Mouse (Mus musculus) midbrain, embryonic 13.5 days (tissue): ENCODE results near the gene Ccdc89. TPM values are rescaled to one million over a fixed set of nuclear protein-coding genes. Genes with fewer than 3 reads are reported as not detected.

Experiments used
- ATAC-seq: fragments of 200-750 bp; cut with Nextera tagmentation; 2 replicates; pipeline ENCODE4 v1.8.0; 2017; ENCODE audit warnings: mild to moderate bottlenecking, moderate TSS enrichment, moderate library complexity
- H3K27ac ChIP-seq: fragments of 300-500 bp; sonication (generic); 2 replicates; pipeline ENCODE4 v1.5.1; 2015; ENCODE audit warnings: inconsistent platforms, mild to moderate bottlenecking, moderate library complexity
- H3K27me3 ChIP-seq: fragments of 300-500 bp; sonication (generic); 2 replicates; pipeline ENCODE4 v1.6.1; 2015; ENCODE audit warnings: mild to moderate bottlenecking, inconsistent platforms
- H3K36me3 ChIP-seq: fragments of 300-500 bp; sonication (generic); 2 replicates; pipeline ENCODE4 v1.6.1; 2015; ENCODE audit warnings: mild to moderate bottlenecking, inconsistent platforms
- H3K4me1 ChIP-seq: fragments of 300-500 bp; sonication (generic); replicated peaks from 2 replicates; pipeline ENCODE4 v1.6.1; 2015; ENCODE audit warnings: inconsistent platforms
- H3K4me2 ChIP-seq: fragments of 300-500 bp; sonication (generic); replicated peaks from 2 replicates; pipeline ENCODE4 v1.6.1; 2015; ENCODE audit warnings: moderate library complexity, mild to moderate bottlenecking, inconsistent platforms
- H3K4me3 ChIP-seq: fragments of 300-500 bp; sonication (generic); replicated peaks from 2 replicates; pipeline ENCODE4 v1.5.1; 2015; ENCODE audit warnings: mild to moderate bottlenecking, inconsistent platforms
- H3K9ac ChIP-seq: fragments of 300-500 bp; sonication (generic); replicated peaks from 2 replicates; pipeline ENCODE4 v1.6.1; 2015; ENCODE audit warnings: mild to moderate bottlenecking, inconsistent platforms
- H3K9me3 ChIP-seq: fragments of 300-500 bp; sonication (generic); 2 replicates; pipeline ENCODE4 v1.6.1; 2016; ENCODE audit warnings: mild to moderate bottlenecking, inconsistent platforms
- WGBS: fragments of 180-500 bp; shearing (Covaris S2); methylation state at CpG from one replicate; pipeline ENCODE4 v1.1.7; 2015; 5-methylcytosine and 5-hydroxymethylcytosine counted together
- polyA plus RNA-seq: library from polyadenylated mRNA; unstranded; fragments of >200 nt; fragmentation: Nextera tagmentation; extraction: Ambion mirVana; gene quantifications from 2 replicates; pipeline ENCODE4 v1.2.1, GENCODE M21; 2015

Gene Ccdc89
- 2.8 and 2.9 TPM in 2 replicates for polyA plus RNA-seq

GRCm38 (mm10) chr7:90426020-90427001 lies at the start of gene Ccdc89:
Gene Ccdc89, plus strand, starts transcription at chr7:90426577.
- Histone ChIP-seq H3K4me2 (peak within 1 kb of the TSS; percentile 73), H3K27me3 (no peaks in the 10 kb centered on the region), H3K36me3 (no peaks in the 10 kb centered on the region), H3K27ac (peak within 1 kb of the TSS; percentile 65), H3K9me3 (no peaks in the 10 kb centered on the region), H3K9ac (peak within 1 kb of the TSS; percentile 56), H3K4me1 (peaks cover 7% of the 10 kb centered on the region), H3K4me3 (peak within 1 kb of the TSS; percentile 43)
- ATAC-seq = peak; percentile 100
- WGBS = 20% methylated on average over 29 of the region's 29 CpGs

GRCm38 (mm10) chr7:90384411-90384810 lies 42.0 kb upstream of the Ccdc89 start:
- Histone ChIP-seq H3K4me1 (peaks cover 11% of the 10 kb centered on the region), H3K27me3 (no peaks in the 10 kb centered on the region), H3K4me2 (no peak overlapping the region), H3K4me3 (no peak overlapping the region), H3K36me3 (no peaks in the 10 kb centered on the region), H3K9ac (no peak overlapping the region), H3K27ac (no peak overlapping the region), H3K9me3 (no peaks in the 10 kb centered on the region)
- WGBS = 95% methylated on average over 2 of the region's 2 CpGs
- ATAC-seq = no peak

- Histone ChIP-seq H3K4me3 (peak overlapping the region; percentile 29), H3K36me3 (no peaks in the 10 kb centered on the region), H3K4me1 (peaks cover 11% of the 10 kb centered on the region), H3K9me3 (no peaks in the 10 kb centered on the region), H3K27me3 (no peaks in the 10 kb centered on the region), H3K9ac (peak overlapping the region; percentile 24; the same call in 1 of the 2 replicates), H3K4me2 (peak overlapping the region; percentile 49), H3K27ac (no peak overlapping the region)
- WGBS = under 1% methylated on average over 8 of the region's 8 CpGs
- peak; percentile 88 for ATAC-seq
Observed at GRCm38 (mm10) chr7:90386885-90387459, 39.4 kb upstream of the Ccdc89 start.

- no peak overlapping the region for H3K4me2 ChIP-seq
- H3K4me3 ChIP-seq = no peak overlapping the region
- no peak for ATAC-seq
- H3K9me3 ChIP-seq = no peaks in the 10 kb centered on the region
- H3K36me3 ChIP-seq = no peaks in the 10 kb centered on the region
- H3K9ac ChIP-seq = no peak overlapping the region
- peaks cover 11% of the 10 kb centered on the region for H3K4me1 ChIP-seq
- H3K27me3 ChIP-seq = no peaks in the 10 kb centered on the region
- 18% methylated on average over 3 of the region's 3 CpGs for WGBS
- no peak overlapping the region for H3K27ac ChIP-seq
Observed at GRCm38 (mm10) chr7:90389765-90390164, 36.6 kb upstream of the Ccdc89 start.

GRCm38 (mm10) chr7:90395073-90395472 lies 31.3 kb upstream of the Ccdc89 start:
- H3K9ac ChIP-seq = no peak overlapping the region
- H3K27ac ChIP-seq = no peak overlapping the region
- H3K4me3 ChIP-seq = no peak overlapping the region
- H3K27me3 ChIP-seq = no peaks in the 10 kb centered on the region
- ATAC-seq = no peak
- no peaks in the 10 kb centered on the region for H3K36me3 ChIP-seq
- 64% methylated on average over 4 of the region's 4 CpGs for WGBS
- no peaks in the 10 kb centered on the region for H3K9me3 ChIP-seq
- no peaks in the 10 kb centered on the region for H3K4me1 ChIP-seq
- no peak overlapping the region for H3K4me2 ChIP-seq

GRCm38 (mm10) chr7:90395928-90396327 lies 30.4 kb upstream of the Ccdc89 start:
- no peaks in the 10 kb centered on the region for H3K36me3 ChIP-seq
- no peaks in the 10 kb centered on the region for H3K9me3 ChIP-seq
- no peak overlapping the region for H3K4me2 ChIP-seq
- no peak overlapping the region for H3K27ac ChIP-seq
- H3K4me1 ChIP-seq = no peaks in the 10 kb centered on the region
- WGBS = 68% methylated on average over 5 of the region's 5 CpGs
- no peaks in the 10 kb centered on the region for H3K27me3 ChIP-seq
- H3K9ac ChIP-seq = no peak overlapping the region
- H3K4me3 ChIP-seq = no peak overlapping the region
- ATAC-seq = no peak

- no peak overlapping the region for H3K4me3 ChIP-seq
- H3K9ac ChIP-seq = no peak overlapping the region
- no peak for ATAC-seq
- H3K9me3 ChIP-seq = no peaks in the 10 kb centered on the region
- H3K27me3 ChIP-seq = no peaks in the 10 kb centered on the region
- H3K36me3 ChIP-seq = no peaks in the 10 kb centered on the region
- no peak overlapping the region for H3K4me2 ChIP-seq
- H3K27ac ChIP-seq = no peak overlapping the region
- WGBS = 48% methylated on average over 3 of the region's 3 CpGs
- no peaks in the 10 kb centered on the region for H3K4me1 ChIP-seq
Observed at GRCm38 (mm10) chr7:90409934-90410333, 16.4 kb upstream of the Ccdc89 start.

GRCm38 (mm10) chr7:90427006-90427405 lies 629 bp downstream of the Ccdc89 start:
- Histone ChIP-seq H3K27me3 (no peaks in the 10 kb centered on the region), H3K36me3 (no peaks in the 10 kb centered on the region), H3K27ac (no peak overlapping the region), H3K4me2 (peak overlapping the region; percentile 73), H3K9ac (peak overlapping the region; percentile 56), H3K4me3 (peak overlapping the region; percentile 43), H3K4me1 (peaks cover 7% of the 10 kb centered on the region), H3K9me3 (no peaks in the 10 kb centered on the region)
- ATAC-seq = no peak
- 66% methylated on average over 9 of the region's 9 CpGs for WGBS

GRCm38 (mm10) chr7:90432221-90432620 lies 5.8 kb downstream of the Ccdc89 start:
- no peak for ATAC-seq

GRCm38 (mm10) chr7:90440044-90440443 lies 13.7 kb downstream of the Ccdc89 start:
- no peaks in the 10 kb centered on the region for H3K9me3 ChIP-seq
- no peak overlapping the region for H3K9ac ChIP-seq
- H3K4me1 ChIP-seq = peaks cover 5% of the 10 kb centered on the region; the same call in 1 of the 2 replicates
- ATAC-seq = no peak
- H3K36me3 ChIP-seq = no peaks in the 10 kb centered on the region
- no peak overlapping the region for H3K4me2 ChIP-seq
- no peak overlapping the region for H3K27ac ChIP-seq
- 94% methylated on average over 4 of the region's 4 CpGs for WGBS
- H3K4me3 ChIP-seq = no peak overlapping the region
- H3K27me3 ChIP-seq = no peaks in the 10 kb centered on the region

More at GRCm38 (mm10) chr7:90432221-90432620, 5.8 kb downstream of the Ccdc89 start:
- no peaks in the 10 kb centered on the region for H3K36me3 ChIP-seq
- no peaks in the 10 kb centered on the region for H3K9me3 ChIP-seq
- H3K4me1 ChIP-seq = peaks cover under 1% of the 10 kb centered on the region
- H3K27ac ChIP-seq = no peak overlapping the region
- no peak overlapping the region for H3K9ac ChIP-seq
- no peak overlapping the region for H3K4me3 ChIP-seq
- H3K27me3 ChIP-seq = no peaks in the 10 kb centered on the region
- H3K4me2 ChIP-seq = no peak overlapping the region

- 5% methylated on average over 4 of the region's 4 CpGs for WGBS
- Histone ChIP-seq H3K9me3 (no peaks in the 10 kb centered on the region), H3K9ac (peak overlapping the region; percentile 61), H3K27me3 (no peaks in the 10 kb centered on the region), H3K4me3 (peak overlapping the region; percentile 77), H3K27ac (peak overlapping the region; percentile 99), H3K4me2 (peak overlapping the region; percentile 57), H3K36me3 (no peaks in the 10 kb centered on the region), H3K4me1 (peaks cover 12% of the 10 kb centered on the region)
- ATAC-seq = peak; percentile 11
Observed at GRCm38 (mm10) chr7:90442070-90442469, 15.7 kb downstream of the Ccdc89 start.

GRCm38 (mm10) chr7:90442518-90443080 lies 16.2 kb downstream of the Ccdc89 start, which contains the start of gene Crebzf:
Gene Crebzf, plus strand, starts transcription at chr7:90442729.
- peak; percentile 95 for ATAC-seq
- H3K27ac ChIP-seq = peak within 1 kb of the TSS; percentile 99
- peak within 1 kb of the TSS; percentile 97 for H3K4me2 ChIP-seq

More at GRCm38 (mm10) chr7:90442518-90443080, 16.2 kb downstream of the Ccdc89 start, which contains the start of gene Crebzf:
- peak within 1 kb of the TSS; percentile 99 for H3K9ac ChIP-seq
- H3K27me3 ChIP-seq = no peaks in the 10 kb centered on the region
- no peaks in the 10 kb centered on the region for H3K9me3 ChIP-seq
- H3K4me3 ChIP-seq = peak within 1 kb of the TSS; percentile 77
- WGBS = 0% methylated on average over 49 of the region's 54 CpGs
- peaks cover 12% of the 10 kb centered on the region for H3K4me1 ChIP-seq
- peaks cover 2% of the 10 kb centered on the region; the same call in 1 of the 2 replicates for H3K36me3 ChIP-seq
